Mouse (Mus musculus) cerebellum, postnatal 10 days (tissue): ENCODE measurements around the gene Gm29666.

Source experiments
- DNase-seq, 2 experiments: peaks; one replicate each; pipeline ENCODE4 v3.0.0; 2021; ENCODE audit warnings: mixed read lengths in 2 of 2

Gene Gm29666

DNA sequence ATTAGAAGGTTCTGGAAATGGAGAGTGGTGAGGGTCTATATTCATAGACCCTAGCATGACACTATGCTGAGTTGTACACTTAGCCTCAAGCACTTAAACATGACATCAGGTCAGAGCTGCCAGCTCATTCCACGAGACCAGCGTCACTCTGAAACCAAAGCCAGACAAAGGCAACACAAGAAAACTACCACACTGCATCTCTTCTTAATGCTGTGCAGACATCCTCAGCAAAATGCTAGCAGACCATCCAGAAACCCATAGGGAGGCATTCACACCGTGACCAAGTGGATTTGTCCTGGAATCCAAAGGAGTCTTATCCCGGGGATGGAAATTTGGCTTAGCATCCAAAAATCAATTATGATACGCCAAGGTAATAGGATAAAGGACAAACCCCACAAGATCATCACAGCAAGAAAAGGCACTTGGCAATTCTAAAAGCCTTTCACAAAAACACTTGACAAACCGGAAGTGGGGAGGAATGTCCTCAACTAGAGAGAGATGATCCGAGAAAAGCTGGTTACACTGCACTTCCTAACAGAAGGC is 15.9 kb downstream of the Gm29666 start:
- no peak for DNase-seq

DNA sequence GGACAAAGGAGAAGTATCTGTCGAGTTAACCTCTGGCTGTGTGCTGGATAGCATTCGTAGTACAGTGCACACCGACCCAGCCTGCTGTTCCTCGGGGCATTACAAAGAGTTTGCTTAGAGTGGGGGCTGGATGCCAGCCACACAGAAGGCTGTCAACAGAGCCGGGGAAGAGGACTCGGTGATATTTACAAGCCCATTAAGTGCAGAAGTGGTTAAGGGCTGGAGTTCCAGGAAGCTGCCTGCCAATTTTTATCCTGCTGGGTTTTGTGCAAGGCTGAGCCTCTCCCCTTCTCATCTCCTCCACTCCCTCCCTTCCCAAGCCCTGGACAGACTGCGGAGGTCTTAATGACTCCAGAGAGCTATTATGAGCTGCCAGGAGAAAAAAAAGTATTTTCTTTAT is 21.8 kb downstream of the Gm29666 start:
- peak; percentile 61 to 76 for DNase-seq

DNA sequence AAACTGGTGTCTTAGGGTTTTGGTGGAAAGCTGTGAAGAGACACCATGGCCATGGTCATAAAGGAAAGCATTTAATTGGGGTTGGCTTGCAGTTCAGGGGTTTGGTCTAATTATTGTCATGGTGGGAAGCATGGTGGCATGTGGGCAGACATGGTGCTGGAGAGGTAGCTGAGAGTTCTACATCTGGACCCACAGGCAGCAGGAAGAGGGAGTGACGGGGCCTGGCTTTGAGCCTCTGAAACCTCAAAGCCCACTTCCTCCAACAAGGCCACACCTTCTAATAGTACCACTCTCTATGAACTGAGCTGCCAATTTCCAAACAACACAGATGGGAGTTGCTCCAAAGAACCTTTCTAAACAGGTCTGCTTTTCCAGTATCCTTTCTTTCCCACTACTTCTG is 23.2 kb downstream of the Gm29666 start:
- DNase-seq: no peak

DNA sequence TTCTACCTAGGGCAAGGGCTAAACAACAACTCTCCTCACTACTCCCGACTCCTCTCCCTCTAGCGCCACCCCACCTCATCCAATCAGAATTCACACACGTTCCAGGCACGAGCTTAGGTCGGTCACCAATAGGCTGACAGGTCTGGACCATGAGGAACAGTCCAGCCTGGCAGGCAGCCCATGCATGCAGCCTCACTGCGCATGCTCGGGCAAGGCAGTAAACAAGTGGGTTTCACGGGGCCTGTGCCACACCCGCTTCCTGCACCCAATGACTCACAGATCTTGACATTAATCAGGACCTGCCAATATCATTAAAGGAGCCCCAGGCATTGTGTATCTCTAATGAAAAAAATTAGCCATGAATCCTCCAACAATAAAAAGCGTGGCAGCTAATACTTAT is 23.6 kb downstream of the Gm29666 start:
- peak; percentile 34 to 44 for DNase-seq

DNA sequence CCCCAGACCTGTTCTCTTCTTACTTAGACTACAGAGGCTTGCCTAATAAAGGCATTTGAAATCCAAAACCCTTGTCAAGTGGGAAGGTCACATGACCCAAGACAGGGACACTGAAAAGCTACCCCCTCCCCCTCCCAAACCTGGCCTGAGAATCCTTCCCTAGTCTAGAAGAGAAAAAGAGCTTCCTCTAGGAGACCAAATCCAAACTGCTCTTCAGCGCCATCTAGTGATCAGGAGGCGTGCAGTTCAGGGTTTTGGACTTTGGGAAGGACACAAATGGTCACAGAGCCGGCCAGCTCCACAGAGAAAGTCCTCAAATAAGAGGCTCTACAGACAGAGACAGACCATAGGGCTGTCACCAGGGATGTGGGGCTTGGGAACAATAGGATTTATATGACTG is 28.2 kb downstream of the Gm29666 start:
- peak; percentile 88 to 92 for DNase-seq

DNA sequence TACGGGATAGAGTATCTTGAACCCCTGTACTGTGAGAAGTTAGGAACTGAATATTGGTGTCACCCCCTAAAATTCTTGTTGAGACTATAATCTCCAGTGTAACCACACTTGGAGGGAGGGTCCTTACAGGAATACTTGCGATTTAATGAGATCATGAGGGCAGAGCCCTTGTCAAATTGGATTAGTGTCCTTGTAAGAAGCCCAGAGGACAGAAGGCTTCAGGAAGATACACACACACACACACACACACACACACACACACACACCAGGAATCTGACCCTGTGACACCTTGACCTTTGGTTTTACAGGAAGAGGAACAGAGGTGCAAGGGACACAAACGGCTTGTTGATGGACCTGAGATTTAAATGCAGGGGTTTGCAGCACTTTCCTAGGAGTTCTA is 28.6 kb downstream of the Gm29666 start:
- DNase-seq: no peak

DNA sequence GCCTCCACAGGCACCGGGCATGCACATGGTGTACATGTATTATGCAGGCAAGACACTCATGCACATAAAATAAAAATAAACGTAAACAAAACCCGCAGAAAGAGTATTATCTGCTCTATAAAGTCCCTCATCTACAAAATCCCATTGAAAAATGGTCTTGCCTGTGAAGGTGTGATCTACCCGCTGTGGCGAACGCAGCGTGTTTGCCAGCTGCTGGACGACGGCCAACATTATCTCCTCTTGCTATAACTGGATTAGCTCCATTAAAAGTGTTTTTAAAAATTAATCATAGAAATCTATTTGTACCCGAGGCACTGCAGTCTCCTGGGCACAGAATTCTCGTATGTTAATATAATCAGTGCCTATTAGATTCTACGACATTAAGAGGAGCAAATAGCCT is 31.8 kb downstream of the Gm29666 start:
- peak; percentile 66 to 69 for DNase-seq

DNA sequence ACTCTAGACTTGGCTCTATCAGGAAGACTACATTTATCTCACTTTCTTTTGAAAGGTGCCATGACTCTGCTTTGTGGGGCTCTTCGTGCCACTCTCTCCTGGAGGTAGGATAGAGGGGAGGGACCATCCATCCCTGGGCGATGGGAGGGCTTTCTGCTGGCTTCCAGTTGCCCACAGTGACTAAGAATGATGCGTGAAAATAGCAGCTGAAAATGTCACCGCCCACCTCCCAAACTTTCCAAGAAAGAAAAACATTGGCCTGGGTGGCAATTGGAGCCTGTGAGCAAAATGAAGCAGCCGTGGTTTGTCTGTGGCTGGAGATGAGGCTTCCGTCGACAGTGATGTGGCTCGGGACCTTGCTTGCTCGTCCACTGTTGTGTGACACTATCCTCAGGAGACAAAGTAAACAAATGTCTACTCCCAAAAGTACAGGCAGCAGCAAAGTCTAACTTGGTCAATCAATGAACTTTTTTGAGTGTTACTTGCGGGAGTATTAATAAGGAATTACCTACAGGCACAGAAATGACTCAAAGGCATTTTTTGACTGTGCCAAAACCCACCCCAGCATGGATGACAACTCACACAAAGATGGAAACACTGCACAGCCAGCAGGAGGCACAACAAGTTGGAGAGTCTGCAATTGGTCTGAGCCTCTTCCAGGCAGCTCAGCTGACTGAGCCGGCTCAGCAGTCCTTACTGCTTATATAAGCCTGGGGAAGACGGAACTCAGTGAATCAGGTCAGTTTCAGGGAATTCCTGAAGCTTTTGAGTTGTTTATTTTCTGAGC is 42.6 kb downstream of the Gm29666 start:
- DNase-seq: no peak

DNA sequence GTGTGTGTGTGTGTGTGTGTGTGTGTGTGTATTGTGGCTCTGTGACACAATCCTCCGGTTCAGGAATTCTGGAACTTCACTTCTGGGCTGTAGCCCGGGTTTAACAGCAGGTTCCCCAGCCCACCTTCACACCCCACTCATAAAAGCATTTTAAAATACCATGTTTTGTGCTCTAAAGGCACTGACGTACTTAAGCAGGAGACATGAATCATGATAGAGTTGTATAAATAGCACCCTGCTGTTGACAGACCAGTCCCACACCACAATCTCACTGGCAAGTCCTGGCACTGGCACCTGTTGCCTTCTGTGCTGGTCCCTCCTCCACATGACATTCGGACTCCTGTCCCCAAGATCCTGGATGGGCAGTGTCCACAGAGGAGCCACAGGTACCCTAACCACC is 46.0 kb downstream of the Gm29666 start:
- DNase-seq: no peak

DNA sequence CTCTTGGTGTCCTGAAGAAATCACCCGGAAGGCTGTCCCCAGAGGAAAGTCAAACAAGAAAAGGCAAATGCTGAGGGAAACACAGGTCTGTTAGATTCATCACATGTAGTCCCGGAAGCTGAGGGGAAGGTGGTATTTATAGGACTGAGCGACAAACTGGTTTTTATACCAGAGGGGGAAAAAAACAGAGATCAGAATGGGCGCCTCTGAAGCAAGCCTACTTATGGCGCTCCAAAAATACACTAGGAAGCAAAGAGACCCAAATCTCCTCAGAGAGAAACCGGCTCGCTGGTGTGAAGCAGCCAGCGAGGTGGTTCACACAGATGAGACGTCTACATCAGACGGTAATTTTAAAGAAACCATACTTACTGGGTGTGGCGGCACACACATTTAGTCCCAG is 46.8 kb downstream of the Gm29666 start:
- DNase-seq: no peak

DNA sequence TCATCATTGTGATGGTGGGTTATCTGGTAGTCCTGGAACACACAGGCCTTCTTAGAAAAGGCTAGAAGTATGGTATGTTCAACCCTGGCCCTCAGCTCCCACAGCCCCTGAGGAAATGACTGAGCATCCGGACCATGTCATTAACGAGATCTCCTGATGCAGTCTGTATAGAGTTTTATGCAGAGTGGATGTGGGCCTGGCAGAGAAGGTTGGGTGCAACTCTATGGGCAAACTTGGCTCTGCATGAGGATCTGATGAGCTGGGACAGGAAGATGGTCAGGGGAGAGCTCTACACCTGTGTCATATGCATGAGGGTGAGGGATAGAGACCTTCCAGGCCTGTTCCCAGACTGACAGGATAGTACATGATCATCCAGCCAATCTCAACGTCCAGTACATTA is 48.0 kb downstream of the Gm29666 start:
- DNase-seq: no peak

DNA sequence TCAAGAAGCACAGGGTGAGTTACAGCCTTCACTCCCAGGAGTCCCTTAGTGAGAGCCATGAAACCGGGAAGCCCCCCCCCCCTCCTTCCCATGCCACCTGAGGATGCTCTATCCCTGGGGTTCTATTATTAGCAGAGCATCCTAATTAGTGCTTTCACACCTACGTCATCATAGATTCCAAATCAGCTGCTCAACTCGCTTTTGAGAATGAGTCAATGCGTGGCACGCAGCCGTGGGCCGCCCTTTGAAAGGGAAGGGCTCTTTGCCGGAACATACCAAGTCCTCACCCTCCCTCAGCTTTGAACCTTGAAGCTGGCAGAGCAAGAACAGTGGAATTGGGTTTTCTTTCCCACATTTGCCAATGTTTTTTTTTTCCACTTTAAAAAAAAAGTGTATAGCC is 57.9 kb downstream of the Gm29666 start:
- DNase-seq: no peak
